Mouse (Mus musculus) small intestine, adult 2 months (tissue): Measurements from ENCODE around the gene Pds5a.

Source experiments
- CTCF ChIP-seq: fragments of 200-500 bp; IDR thresholded peaks from 2 replicates; pipeline ENCODE4 v1.5.1; 2012; ENCODE audit warnings: low read depth, mild to moderate bottlenecking, control low read depth, inconsistent platforms, low read length, moderate library complexity, mixed read lengths; ENCODE audit not compliant: insufficient replicate concordance, insufficient read length; ENCODE audit errors: extremely low read depth
- POLR2A ChIP-seq: fragments of 200-500 bp; IDR thresholded peaks from 2 replicates; pipeline ENCODE4 v1.6.1; 2012; ENCODE audit warnings: low read depth, mild to moderate bottlenecking, control low read depth, inconsistent platforms, low read length, moderate library complexity

DNA sequence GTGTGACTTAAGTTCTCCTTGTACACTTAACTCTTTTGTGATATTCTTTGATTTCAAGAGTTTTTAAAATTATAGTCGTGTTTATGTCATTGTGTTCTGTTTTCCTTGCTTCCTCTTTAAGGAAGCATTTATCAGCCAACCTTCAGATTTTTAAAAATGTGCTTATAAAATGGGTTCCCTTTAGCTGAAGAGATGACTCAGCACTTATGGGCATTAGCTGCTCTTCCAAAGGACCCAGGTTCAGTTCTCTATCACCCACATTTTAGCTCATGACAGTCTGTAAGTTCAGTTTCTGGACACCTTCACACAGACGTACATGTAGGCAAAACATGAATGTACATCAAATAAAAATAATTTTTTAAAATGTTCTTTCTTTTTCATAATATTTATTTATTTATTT is 105.7 kb downstream of the Pds5a start:
- no peak for TF ChIP-seq CTCF
- TF ChIP-seq POLR2A, result no peak
